Mouse (Mus musculus) neural tube, embryonic 12.5 days (tissue): ENCODE results near the gene Mllt10. TPM values are rescaled to one million over a fixed set of nuclear protein-coding genes. Genes with fewer than 3 reads are reported as not detected.

Source experiments
- ATAC-seq: fragments of 200-750 bp; cut with Nextera tagmentation; 2 replicates; pipeline ENCODE4 v1.8.0; 2017; ENCODE audit warnings: low read depth, mild to moderate bottlenecking, moderate TSS enrichment, moderate library complexity; ENCODE audit not compliant: low FRiP score
- H3K27ac ChIP-seq: fragments of 300-500 bp; sonication (generic); 2 replicates; pipeline ENCODE4 v1.5.1; 2016
- H3K27me3 ChIP-seq: fragments of 300-500 bp; sonication (generic); replicated peaks from 2 replicates; pipeline ENCODE4 v1.6.1; 2016; ENCODE audit warnings: mild to moderate bottlenecking
- H3K36me3 ChIP-seq: fragments of 300-500 bp; sonication (generic); 2 replicates; pipeline ENCODE4 v1.6.1; 2016; ENCODE audit warnings: mild to moderate bottlenecking
- H3K4me1 ChIP-seq: fragments of 300-500 bp; sonication (generic); 2 replicates; pipeline ENCODE4 v1.6.1; 2016
- H3K4me2 ChIP-seq: fragments of 300-500 bp; sonication (generic); replicated peaks from 2 replicates; pipeline ENCODE4 v1.6.1; 2016; ENCODE audit warnings: mild to moderate bottlenecking
- H3K4me3 ChIP-seq: fragments of 300-500 bp; sonication (generic); 2 replicates; pipeline ENCODE4 v1.5.1; 2016
- H3K9ac ChIP-seq: fragments of 300-500 bp; sonication (generic); 2 replicates; pipeline ENCODE4 v1.6.1; 2016; ENCODE audit warnings: mild to moderate bottlenecking
- H3K9me3 ChIP-seq: fragments of 300-500 bp; sonication (generic); 2 replicates; pipeline ENCODE4 v1.6.1; 2016; ENCODE audit warnings: mild to moderate bottlenecking
- WGBS: fragments of 180-500 bp; shearing (Covaris S2); methylation state at CpG from one replicate; pipeline ENCODE4 v1.1.7; 2016; 5-methylcytosine and 5-hydroxymethylcytosine counted together
- polyA plus RNA-seq: library from polyadenylated mRNA; unstranded; fragments of >200 nt; fragmentation: Nextera tagmentation; extraction: Ambion mirVana; gene quantifications from 2 replicates; pipeline ENCODE4 v1.2.1, GENCODE M21; 2016

The Mllt10 gene
- polyA plus RNA-seq, 1 experiment from 2014 or later: 60.5 TPM

DNA sequence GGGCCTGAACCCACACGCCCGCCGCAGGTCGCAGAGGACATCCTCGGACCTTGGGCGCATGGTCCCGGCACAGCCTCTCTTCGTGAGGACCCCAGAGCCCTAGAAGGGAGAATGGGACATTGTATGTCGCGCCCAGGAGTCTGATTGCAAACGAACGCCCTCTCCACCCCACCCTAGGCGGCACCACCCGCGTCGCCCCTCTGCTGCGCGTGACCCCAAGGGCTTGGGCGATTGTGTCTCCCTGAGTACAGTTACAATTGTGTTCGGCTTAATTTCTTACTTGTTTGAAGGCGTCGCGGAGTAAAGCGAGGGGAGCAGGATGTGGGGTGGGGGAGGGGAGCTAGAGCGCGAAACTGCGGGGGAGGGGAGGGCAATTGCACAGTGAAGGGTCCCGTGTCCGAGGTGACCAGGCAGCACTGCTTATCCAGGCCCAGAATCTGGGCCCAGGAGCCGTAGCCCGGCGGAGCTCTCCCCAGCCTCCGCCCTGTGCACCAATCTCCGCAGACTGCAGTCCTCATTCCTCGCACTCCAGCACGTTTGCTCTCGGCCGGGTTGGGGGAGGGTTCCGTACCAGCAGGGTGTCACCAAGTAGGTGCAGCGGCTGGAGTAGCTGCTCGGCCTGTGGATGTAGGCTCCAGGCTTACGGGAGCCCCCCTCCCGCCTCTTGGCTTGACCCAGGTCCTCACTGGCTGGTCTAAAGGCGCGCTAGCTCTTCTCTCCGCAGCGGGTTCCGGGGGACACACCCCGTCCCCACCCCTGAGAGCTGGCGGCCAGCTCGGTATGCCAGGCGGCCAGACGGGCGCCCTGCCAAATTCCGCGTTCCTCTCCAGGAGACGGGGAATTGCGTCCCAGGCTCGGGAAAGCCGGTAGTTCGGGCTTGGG, 26.7 kb upstream of the Mllt10 start:
- ATAC-seq: peak; percentile 62
- Histone ChIP-seq H3K9ac (peak overlapping the region; percentile 80), H3K4me1 (peaks cover 50% of the 10 kb centered on the region)

DNA sequence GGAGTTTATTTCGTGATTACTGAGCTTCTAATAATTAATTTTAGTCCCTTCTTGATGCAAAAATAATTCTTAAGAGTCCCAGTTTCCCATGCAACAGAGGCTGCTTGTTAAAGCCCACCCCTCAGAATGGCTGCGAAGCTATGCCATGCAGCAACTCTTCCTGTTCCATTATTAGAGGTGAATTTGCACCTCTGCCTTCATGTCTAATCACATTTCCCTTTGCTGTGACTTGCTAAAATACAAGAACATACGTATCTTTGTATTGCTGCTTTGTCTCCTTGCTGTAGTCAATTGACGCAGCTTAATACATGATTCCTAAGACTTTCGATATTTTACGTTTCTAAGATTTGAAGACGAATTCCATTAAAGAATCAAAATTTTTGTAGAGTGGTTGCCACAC, 25.4 kb upstream of the Mllt10 start:
- Histone ChIP-seq H3K4me3 (no peak overlapping the region), H3K9me3 (no peaks in the 10 kb centered on the region), H3K4me1 (peaks cover 59% of the 10 kb centered on the region), H3K4me2 (peak overlapping the region; percentile 41), H3K9ac (peak overlapping the region; percentile 35; the same call in 1 of the 2 replicates), H3K27ac (no peak overlapping the region), H3K27me3 (no peaks in the 10 kb centered on the region), H3K36me3 (no peaks in the 10 kb centered on the region)
- 67% methylated on average over 7 of the region's 7 CpGs for WGBS
- ATAC-seq: no peak

More for the DNA sequence above, 26.7 kb upstream of the Mllt10 start:
- H3K27me3 ChIP-seq: no peaks in the 10 kb centered on the region
- peak overlapping the region; percentile 63 for H3K4me3 ChIP-seq
- peak overlapping the region; percentile 99 for H3K27ac ChIP-seq
- no peaks in the 10 kb centered on the region for H3K9me3 ChIP-seq
- H3K36me3 ChIP-seq: no peaks in the 10 kb centered on the region
- peak overlapping the region; percentile 98 for H3K4me2 ChIP-seq
- under 1% methylated on average over 61 of the region's 61 CpGs for WGBS

DNA sequence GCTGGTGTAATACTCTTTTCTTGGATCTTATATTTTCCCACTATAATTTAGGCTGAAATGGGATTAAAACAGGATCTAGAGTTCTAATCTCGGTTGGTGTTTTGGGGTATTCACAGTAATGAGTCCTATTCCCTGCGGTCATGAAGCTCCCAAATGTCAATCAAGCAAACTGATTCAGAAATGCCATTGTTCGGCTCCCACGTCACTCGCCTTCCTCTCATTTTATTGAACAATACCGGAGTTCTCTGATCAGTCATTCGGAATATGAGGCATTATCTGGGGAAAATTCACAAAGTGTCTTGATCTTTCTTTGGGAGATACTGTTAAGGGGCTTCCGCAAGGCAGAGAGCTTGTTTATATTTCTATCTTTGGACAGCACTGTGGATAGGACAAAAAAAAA, 24.5 kb upstream of the Mllt10 start:
- Histone ChIP-seq H3K27ac (no peak overlapping the region), H3K36me3 (no peaks in the 10 kb centered on the region), H3K4me2 (peak overlapping the region; percentile 95), H3K9ac (no peak overlapping the region), H3K27me3 (no peaks in the 10 kb centered on the region), H3K9me3 (no peaks in the 10 kb centered on the region), H3K4me1 (peaks cover 60% of the 10 kb centered on the region), H3K4me3 (no peak overlapping the region)
- no peak for ATAC-seq
- 15% methylated on average over 8 of the region's 8 CpGs for WGBS

DNA sequence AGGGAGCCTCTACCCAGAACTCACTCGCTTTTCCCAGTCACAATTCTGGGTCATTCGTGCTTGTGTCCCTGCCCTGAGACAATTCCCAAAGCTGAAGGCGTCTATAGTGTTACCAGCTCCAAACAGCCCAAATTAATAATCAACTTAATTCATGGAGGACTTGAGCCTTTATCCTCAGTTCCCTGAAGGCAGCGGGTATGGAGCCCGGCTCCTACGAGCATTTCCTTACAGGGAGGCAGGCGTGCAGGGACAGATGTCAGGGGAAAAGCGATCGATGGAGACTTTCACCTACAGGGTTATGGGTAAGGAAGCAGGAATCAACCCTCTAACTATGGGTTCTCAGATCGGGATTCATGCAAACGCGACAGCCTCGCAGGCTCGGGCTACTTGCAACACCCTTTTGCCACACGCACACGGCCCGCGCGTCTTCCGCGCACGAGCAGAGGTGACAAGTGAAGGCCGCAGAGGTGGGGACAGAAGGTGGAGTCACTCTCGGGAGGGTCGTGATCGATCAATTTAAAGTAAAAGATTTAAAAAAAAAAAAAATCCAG, 23.7 kb upstream of the Mllt10 start:
- H3K27ac ChIP-seq: no peak overlapping the region
- peak overlapping the region; percentile 39 for H3K4me3 ChIP-seq
- H3K36me3 ChIP-seq: no peaks in the 10 kb centered on the region
- no peaks in the 10 kb centered on the region for H3K9me3 ChIP-seq
- H3K4me2 ChIP-seq: peak overlapping the region; percentile 95
- peak overlapping the region; percentile 87 for H3K9ac ChIP-seq
- WGBS: under 1% methylated on average over 26 of the region's 26 CpGs
- no peaks in the 10 kb centered on the region for H3K27me3 ChIP-seq
- no peak for ATAC-seq
- H3K4me1 ChIP-seq: peaks cover 54% of the 10 kb centered on the region

DNA sequence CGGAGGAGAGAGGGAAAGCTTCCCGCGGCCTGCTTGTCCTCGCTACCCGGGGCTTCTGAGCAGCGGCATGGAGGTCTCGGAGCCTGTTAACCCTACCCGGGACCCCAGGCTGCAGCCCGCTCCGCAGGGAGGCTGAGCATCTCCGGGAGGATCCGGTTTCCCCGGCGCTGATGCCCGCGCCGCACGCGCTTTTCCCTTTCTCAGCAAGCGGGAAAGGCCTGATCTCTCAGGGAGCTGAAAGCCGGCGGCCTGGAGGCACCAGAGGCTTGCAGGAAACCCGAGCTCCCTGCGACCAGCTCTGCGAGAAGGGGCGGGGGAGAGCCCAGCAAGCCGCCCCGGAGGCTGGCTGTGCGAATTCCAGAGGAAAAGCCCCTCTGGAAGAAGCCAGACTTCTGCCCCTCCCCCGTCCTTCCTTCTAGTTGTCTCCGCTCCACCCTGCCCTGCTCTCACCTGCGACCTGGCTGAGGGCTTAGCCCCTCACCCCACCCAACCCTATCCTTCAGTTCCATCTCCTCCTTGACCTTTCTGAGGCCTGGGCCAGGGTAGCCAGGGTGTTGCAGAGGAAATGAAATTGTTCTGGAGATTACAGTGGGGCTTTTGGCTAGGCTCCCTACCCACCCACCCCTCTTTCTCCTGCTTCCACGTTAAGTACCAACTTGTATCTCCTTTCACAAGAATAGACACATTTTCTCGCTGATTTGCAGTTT, 23.1 kb upstream of the Mllt10 start:
- no peaks in the 10 kb centered on the region for H3K9me3 ChIP-seq
- H3K4me2 ChIP-seq: peak overlapping the region; percentile 95
- H3K36me3 ChIP-seq: no peaks in the 10 kb centered on the region
- peaks cover 49% of the 10 kb centered on the region for H3K4me1 ChIP-seq
- ATAC-seq: no peak
- H3K27ac ChIP-seq: no peak overlapping the region
- H3K4me3 ChIP-seq: peak overlapping the region; percentile 39
- peak overlapping the region; percentile 87 for H3K9ac ChIP-seq
- under 1% methylated on average over 34 of the region's 34 CpGs for WGBS
- no peaks in the 10 kb centered on the region for H3K27me3 ChIP-seq

DNA sequence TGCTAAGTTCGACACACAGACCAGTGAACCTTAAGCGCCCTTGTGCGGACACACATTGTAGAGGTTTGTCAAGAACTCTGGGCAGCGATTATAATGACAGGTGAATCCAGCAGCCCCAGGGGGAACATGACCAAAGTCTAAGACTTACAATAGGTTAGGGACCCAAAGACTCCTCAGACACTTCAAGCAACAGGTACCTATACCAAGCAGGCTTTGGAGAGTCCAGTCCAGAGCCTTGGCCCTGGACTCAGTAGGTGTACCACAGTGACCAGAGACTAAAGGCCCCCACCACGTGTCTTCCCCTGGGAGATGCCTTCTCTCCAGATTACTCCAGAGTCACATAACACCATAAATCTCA, 22.5 kb upstream of the Mllt10 start:
- Histone ChIP-seq H3K9me3 (no peaks in the 10 kb centered on the region), H3K27ac (no peak overlapping the region), H3K4me3 (no peak overlapping the region), H3K9ac (peak overlapping the region; percentile 21; the same call in 1 of the 2 replicates), H3K4me2 (peak overlapping the region; percentile 95), H3K4me1 (peaks cover 49% of the 10 kb centered on the region), H3K36me3 (no peaks in the 10 kb centered on the region), H3K27me3 (no peaks in the 10 kb centered on the region)
- 44% methylated on average over 5 of the region's 5 CpGs for WGBS
- no peak for ATAC-seq

DNA sequence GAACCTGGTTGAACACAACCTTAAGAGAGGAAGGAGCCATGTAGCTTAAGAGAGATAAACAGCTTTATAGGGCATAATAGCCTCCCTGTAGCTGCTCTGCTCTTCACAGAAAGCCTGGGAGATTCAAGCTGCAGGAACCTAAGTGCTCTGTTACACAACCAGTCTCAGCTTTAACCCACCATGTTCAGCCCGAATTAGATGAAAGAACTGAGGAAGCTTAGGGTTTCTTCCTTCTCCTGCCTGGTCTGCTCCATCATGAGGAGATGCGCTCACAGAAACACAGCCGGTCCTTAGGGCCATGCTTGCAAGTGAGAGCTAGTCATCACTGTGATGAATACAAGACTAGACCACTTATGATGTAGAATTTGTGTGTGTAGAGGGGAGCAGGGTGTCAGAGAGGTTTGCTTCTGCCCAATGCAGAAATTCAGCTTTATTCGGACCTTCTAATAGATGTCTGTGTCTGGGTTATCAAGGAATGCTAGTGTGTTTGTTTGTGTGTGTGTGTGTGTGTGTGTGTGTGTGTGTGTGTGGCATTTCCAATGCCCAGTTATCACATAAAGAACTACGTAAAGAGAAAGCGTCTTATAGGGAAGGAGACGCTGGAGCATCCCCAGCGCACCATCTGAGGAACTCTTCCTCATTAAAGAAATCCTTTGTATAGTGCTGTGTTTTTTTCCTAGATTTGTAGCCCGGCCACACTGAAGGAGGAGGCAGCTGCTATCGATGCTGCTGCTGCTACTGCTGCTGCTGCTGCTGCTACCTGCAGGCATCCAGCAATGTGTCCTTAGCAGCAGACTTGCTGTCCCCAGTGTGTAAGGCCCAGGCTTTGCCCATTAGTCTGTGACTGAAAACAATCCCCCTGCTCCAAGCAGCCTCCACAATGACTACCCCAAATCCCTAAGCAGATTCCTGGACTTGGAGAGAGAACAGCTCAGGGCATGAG, 21.6 kb upstream of the Mllt10 start:
- no peaks in the 10 kb centered on the region for H3K27me3 ChIP-seq
- peak overlapping the region; percentile 27; the same call in 1 of the 2 replicates for H3K9ac ChIP-seq
- no peak overlapping the region for H3K27ac ChIP-seq
- peak; percentile 42; the same call in 1 of the 2 replicates for ATAC-seq
- peaks cover 54% of the 10 kb centered on the region for H3K4me1 ChIP-seq
- no peak overlapping the region for H3K4me3 ChIP-seq
- H3K36me3 ChIP-seq: no peaks in the 10 kb centered on the region
- peak overlapping the region; percentile 95 for H3K4me2 ChIP-seq
- WGBS: 30% methylated on average over 10 of the region's 10 CpGs
- no peaks in the 10 kb centered on the region for H3K9me3 ChIP-seq

DNA sequence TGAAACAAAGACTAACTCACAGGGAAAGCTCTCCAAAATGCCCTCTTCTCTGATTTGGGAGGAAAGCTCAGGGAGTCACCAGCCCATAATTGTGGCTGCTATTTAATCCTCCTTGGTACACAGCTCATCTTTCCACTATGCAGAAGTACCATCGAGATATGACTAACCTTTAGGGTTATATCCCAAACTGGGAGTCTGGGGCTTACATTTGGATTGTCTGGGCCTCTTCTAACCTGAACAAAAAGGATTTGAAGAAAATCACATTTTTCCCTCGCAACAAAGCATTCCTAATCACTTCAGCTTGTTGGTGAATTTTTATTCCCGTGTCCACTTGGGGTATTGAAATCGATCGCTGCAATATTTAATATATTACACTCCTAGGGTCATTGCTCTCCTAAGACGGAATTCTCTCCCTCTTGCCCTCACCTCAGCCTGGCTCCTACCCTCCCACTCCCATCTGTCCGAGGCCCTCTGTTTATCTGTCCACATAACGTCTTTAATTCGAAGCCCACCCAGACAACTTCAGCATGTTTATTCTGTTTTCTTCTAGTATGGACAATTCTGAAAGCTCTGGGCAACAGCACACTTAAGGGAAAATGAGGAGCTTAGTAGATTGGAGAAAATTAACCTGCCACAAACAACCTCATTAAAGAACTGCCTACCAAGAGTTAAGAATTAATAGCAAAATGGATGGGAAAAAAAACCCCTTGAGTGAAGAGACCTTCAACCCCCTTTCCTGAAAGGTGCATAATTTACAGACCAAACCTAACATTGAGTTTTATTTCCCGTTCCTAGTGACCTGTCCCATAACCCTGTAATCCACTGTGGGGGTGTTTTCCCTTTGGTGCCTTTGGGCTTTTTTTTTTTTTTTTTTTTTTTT, 20.4 kb upstream of the Mllt10 start:
- H3K27me3 ChIP-seq: no peaks in the 10 kb centered on the region
- H3K27ac ChIP-seq: no peak overlapping the region
- no peaks in the 10 kb centered on the region for H3K9me3 ChIP-seq
- 47% methylated on average over 10 of the region's 10 CpGs for WGBS
- no peak overlapping the region for H3K4me2 ChIP-seq
- ATAC-seq: no peak
- H3K36me3 ChIP-seq: no peaks in the 10 kb centered on the region
- H3K4me1 ChIP-seq: peaks cover 64% of the 10 kb centered on the region
- no peak overlapping the region for H3K9ac ChIP-seq
- no peak overlapping the region for H3K4me3 ChIP-seq

DNA sequence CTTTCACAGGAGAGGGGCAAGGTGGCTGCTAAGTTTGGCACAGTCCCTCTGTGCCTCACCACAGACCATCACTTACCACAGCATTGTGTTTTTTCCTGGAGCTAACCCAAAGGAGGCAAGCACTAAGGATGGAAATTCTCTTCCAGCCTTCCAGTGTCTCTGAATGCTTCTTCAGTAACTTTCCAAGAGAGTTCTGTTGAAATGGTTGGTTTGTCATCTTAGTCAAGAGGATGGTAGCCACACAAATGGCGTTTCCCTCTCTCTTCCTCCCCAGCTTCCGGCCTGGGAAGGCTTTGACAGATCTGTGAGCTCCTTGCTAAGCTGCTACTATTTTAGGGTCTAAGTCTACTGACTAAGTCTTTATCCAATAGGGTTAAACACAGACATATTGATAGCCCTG, 17.5 kb upstream of the Mllt10 start, which contains the start of gene A930004D18Rik:
A930004D18Rik (minus strand) TSS at position 247 of the 400 bp plus-strand sequence.
- WGBS: 76% methylated on average over 2 of the region's 2 CpGs
- Histone ChIP-seq H3K27me3 (no peaks in the 10 kb centered on the region), H3K27ac (no peak within 1 kb of the TSS), H3K9ac (no peak within 1 kb of the TSS), H3K9me3 (no peaks in the 10 kb centered on the region), H3K36me3 (no peaks in the 10 kb centered on the region), H3K4me3 (no peak within 1 kb of the TSS), H3K4me2 (peak within 1 kb of the TSS; percentile 66), H3K4me1 (peaks cover 66% of the 10 kb centered on the region)
- ATAC-seq: no peak

DNA sequence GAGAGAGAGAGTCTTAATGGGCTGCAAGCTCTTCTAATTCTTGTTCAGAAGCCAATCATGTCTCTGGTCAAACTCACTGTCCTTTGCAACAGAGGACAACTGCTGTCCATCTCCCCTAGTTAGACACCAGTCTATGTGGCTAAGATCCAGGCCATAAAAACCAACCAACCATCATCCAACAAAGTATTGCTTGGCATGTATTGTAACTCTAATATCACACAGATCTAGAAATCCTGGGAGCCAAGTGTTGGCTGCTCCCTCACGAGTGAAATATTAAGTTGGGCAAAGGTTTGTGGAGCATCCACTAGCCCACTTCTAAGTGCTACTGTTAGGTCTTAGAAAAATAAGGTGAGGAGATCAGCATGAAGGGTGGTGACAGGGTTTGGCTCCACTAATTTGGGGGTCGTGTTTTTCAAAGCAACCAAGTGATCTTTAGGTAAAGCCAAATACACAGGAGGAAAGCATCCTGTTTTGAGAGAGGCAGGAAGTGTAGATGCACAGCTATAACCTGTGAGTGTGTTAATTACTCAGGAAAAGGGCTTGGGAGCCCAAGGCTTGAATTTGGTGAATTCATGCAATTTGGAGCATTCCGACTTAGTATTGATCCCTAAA, 16.8 kb upstream of the Mllt10 start:
- H3K27me3 ChIP-seq: no peaks in the 10 kb centered on the region
- no peak for ATAC-seq
- WGBS: 47% methylated on average over 3 of the region's 3 CpGs
- peaks cover 66% of the 10 kb centered on the region for H3K4me1 ChIP-seq
- no peaks in the 10 kb centered on the region for H3K36me3 ChIP-seq
- no peak overlapping the region for H3K4me3 ChIP-seq
- no peak overlapping the region for H3K27ac ChIP-seq
- no peak overlapping the region for H3K9ac ChIP-seq
- no peaks in the 10 kb centered on the region for H3K9me3 ChIP-seq
- H3K4me2 ChIP-seq: peak overlapping the region; percentile 66
